Mouse (Mus musculus): ENCODE results near the gene Lats1.

- no peak for TF ChIP-seq MXI1 (IDR thresholded peaks at IDR 0.05; ENCODE audit: low read depth, low read length)
- no peak for TF ChIP-seq CTCF (IDR thresholded peaks at IDR 0.05 in 2 of 3, conservative IDR thresholded peaks at IDR 0.05 in 1 of 3; ENCODE audit: control insufficient read depth in 1 of 3, insufficient read depth in 1 of 3, low read depth in 2 of 3, low read length in 3 of 3, poor library complexity in 1 of 3, severe bottlenecking in 1 of 3)
- TF ChIP-seq JUND (IDR thresholded peaks at IDR 0.05; ENCODE audit: low read depth, low read length) = no peak
- no peak for TF ChIP-seq POLR2A (IDR thresholded peaks at IDR 0.05; ENCODE audit: control insufficient read depth in 1 of 2, insufficient read depth in 1 of 2, low read depth in 1 of 2, low read length in 2 of 2, poor library complexity in 1 of 2)
- TF ChIP-seq KAT2A (conservative IDR thresholded peaks at IDR 0.05; ENCODE audit: low read depth, low read length) = no peak
- TF ChIP-seq ZC3H11A (IDR thresholded peaks at IDR 0.05; ENCODE audit: low read depth, low read length) = no peak
- no peak for TF ChIP-seq ZMIZ1 (IDR thresholded peaks at IDR 0.05; ENCODE audit: low read depth, low read length)
- TF ChIP-seq UBTF (IDR thresholded peaks at IDR 0.05; ENCODE audit: borderline replicate concordance, insufficient read depth, low read depth, low read length) = no peak
- no peak for TF ChIP-seq RCOR1 (IDR thresholded peaks at IDR 0.05; ENCODE audit: low read depth, low read length)
- no peak for TF ChIP-seq GATA1 (IDR thresholded peaks at IDR 0.05; ENCODE audit: low read depth, low read length)
- TF ChIP-seq GABPA (IDR thresholded peaks at IDR 0.05; ENCODE audit: low read depth, low read length) = no peak
- no peak for TF ChIP-seq TBP (IDR thresholded peaks at IDR 0.05; ENCODE audit: low read depth, low read length)
Measured at GRCm38 (mm10) chr10:7702586-7702985, 21.6 kb downstream of the Lats1 start.
